Mouse (Mus musculus): ENCODE results near the gene Nbeal2.

- TF ChIP-seq POLR2A (IDR thresholded peaks at IDR 0.05; ENCODE audit: control insufficient read depth, extremely low read depth, insufficient read depth, low read length, poor library complexity), result no peak
- no peak for TF ChIP-seq CTCF (IDR thresholded peaks at IDR 0.05; ENCODE audit: borderline replicate concordance, control insufficient read depth, extremely low read depth, insufficient read depth, low read length, poor library complexity)
These were observed 12.4 kb upstream of the Nbeal2 start for GRCm38 (mm10) chr9:110666374-110666773.
